8 mouse cellular contexts compared by ENCODE assay signal in genomic region chr4:126147533-126148160, GRCm38 (mm10). TPM values are rescaled to one million over a fixed set of nuclear protein-coding genes. Genes with fewer than 3 reads are reported as not detected.
A peak's percentile ranks its signal among the peaks of the same experiment; 100 is the strongest.
DNase-seq lines count a peak whose midpoint lies in the region; ATAC-seq and TF ChIP-seq lines count a peak whose summit lies in the region.

TSS of gene Eva1b (plus strand) at chr4:126147744.

- DNase-seq in adrenal gland, postnatal 14 days = peak; percentile 76
- DNase-seq in gastrocnemius, adult 2 months = peak; percentile 63
- DNase-seq in liver, embryonic 11.5 days (ENCODE audit: low spot score) = peak; percentile 82
- DNase-seq in frontal cortex, adult 2 months (ENCODE audit: extremely low spot score in 1 of 2, low spot score in 1 of 2) = no peak
- DNase-seq in adipocyte (ENCODE audit: low spot score) = no peak

- intact Hi-C loops in gastrocnemius, adult 2 months (cut with DNase I) = no loop called here

- H3K4me3 ChIP-seq in C2C12 (ENCODE audit: insufficient read depth, poor library complexity, severe bottlenecking) = peak within 1 kb of the TSS; percentile 40
- peak within 1 kb of the TSS; percentile 89 for H3K4me3 ChIP-seq in gastrocnemius, adult 2 months
- H3K4me3 ChIP-seq in hindbrain, embryonic 16.5 days (ENCODE audit: low read length) = peak within 1 kb of the TSS; percentile 47
- H3K4me3 ChIP-seq in liver, embryonic 11.5 days (ENCODE audit: low read depth, low read length) = peak within 1 kb of the TSS; percentile 68
- peak within 1 kb of the TSS; percentile 48 for H3K4me3 ChIP-seq in neural tube, embryonic 12.5 days

- H3K36me3 ChIP-seq in C2C12 (ENCODE audit: control insufficient read depth, insufficient read depth) = no peaks in the 10 kb centered on the region
- H3K36me3 ChIP-seq in hindbrain, embryonic 16.5 days (ENCODE audit: control insufficient read depth, insufficient read depth, low read length) = no peaks in the 10 kb centered on the region
- H3K36me3 ChIP-seq in liver, embryonic 11.5 days (ENCODE audit: control insufficient read depth, insufficient read depth, low read length) = no peaks in the 10 kb centered on the region
- no peaks in the 10 kb centered on the region for H3K36me3 ChIP-seq in neural tube, embryonic 12.5 days

- peaks cover 14% of the 10 kb centered on the region for H3K79me2 ChIP-seq in C2C12 (ENCODE audit: control insufficient read depth, insufficient read depth)

- no peaks in the 10 kb centered on the region for H3K27me3 ChIP-seq in C2C12 (ENCODE audit: control insufficient read depth, insufficient read depth, insufficient read length)
- H3K27me3 ChIP-seq in hindbrain, embryonic 16.5 days (replicated peaks; ENCODE audit: control insufficient read depth, insufficient read depth, low read length) = peaks cover 26% of the 10 kb centered on the region
- peaks cover 36% of the 10 kb centered on the region for H3K27me3 ChIP-seq in liver, embryonic 11.5 days (replicated peaks; ENCODE audit: control insufficient read depth, insufficient read depth, low read length)
- H3K27me3 ChIP-seq in neural tube, embryonic 12.5 days (replicated peaks) = peaks cover 31% of the 10 kb centered on the region

- 2% methylated on average over 24 of the region's 24 CpGs for WGBS in hindbrain, embryonic 16.5 days
- 11% methylated on average over 23 of the region's 24 CpGs for WGBS in liver, embryonic 11.5 days
- 2% methylated on average over 24 of the region's 24 CpGs for whole genome bisulfite sequencing in neural tube, embryonic 12.5 days

- peaks cover 3% of the 10 kb centered on the region for H3K79me3 ChIP-seq in C2C12 (ENCODE audit: low read depth)

- H3K4me2 ChIP-seq in hindbrain, embryonic 16.5 days (ENCODE audit: low read length) = peak within 1 kb of the TSS; percentile 72
- H3K4me2 ChIP-seq in liver, embryonic 11.5 days = peak within 1 kb of the TSS; percentile 57
- H3K4me2 ChIP-seq in neural tube, embryonic 12.5 days (replicated peaks) = peak within 1 kb of the TSS; percentile 76

- H3ac ChIP-seq in C2C12 (ENCODE audit: control insufficient read depth, insufficient read length, low read depth) = peak within 1 kb of the TSS; percentile 20

- H3K9ac ChIP-seq in hindbrain, embryonic 16.5 days (ENCODE audit: low read depth, low read length) = peak within 1 kb of the TSS; percentile 63
- peak within 1 kb of the TSS; percentile 26 for H3K9ac ChIP-seq in liver, embryonic 11.5 days (ENCODE audit: low read depth, low read length)
- H3K9ac ChIP-seq in neural tube, embryonic 12.5 days = peak within 1 kb of the TSS; percentile 55

- H3K9me3 ChIP-seq in hindbrain, embryonic 16.5 days (ENCODE audit: control insufficient read depth, low read length) = no peaks in the 10 kb centered on the region
- H3K9me3 ChIP-seq in liver, embryonic 11.5 days (ENCODE audit: control insufficient read depth, low read length) = no peaks in the 10 kb centered on the region
- H3K9me3 ChIP-seq in neural tube, embryonic 12.5 days = no peaks in the 10 kb centered on the region

- no peak for TF ChIP-seq CTCF in C2C12 (IDR thresholded peaks at IDR 0.05; ENCODE audit: control insufficient read depth, insufficient read depth, insufficient read length)
- TF ChIP-seq CTCF in gastrocnemius, adult 2 months (IDR thresholded peaks at IDR 0.05) = no peak

- no peak for ATAC-seq in hindbrain, embryonic 16.5 days
- peak; percentile 61 for ATAC-seq in liver, embryonic 11.5 days (replicated peaks; ENCODE audit: low FRiP score)
- peak; percentile 33; the same call in 1 of the 2 replicates for ATAC-seq in neural tube, embryonic 12.5 days (ENCODE audit: low FRiP score, low read depth)

- peaks cover 12% of the 10 kb centered on the region for H3K4me1 ChIP-seq in hindbrain, embryonic 16.5 days (ENCODE audit: control insufficient read depth, insufficient read depth, low read depth, low read length)
- peaks cover 38% of the 10 kb centered on the region for H3K4me1 ChIP-seq in liver, embryonic 11.5 days (replicated peaks; ENCODE audit: control insufficient read depth, insufficient read depth, low read length)
- H3K4me1 ChIP-seq in neural tube, embryonic 12.5 days = peaks cover 9% of the 10 kb centered on the region

- peak within 1 kb of the TSS; percentile 92 for H3K27ac ChIP-seq in gastrocnemius, adult 2 months
- peak within 1 kb of the TSS; percentile 64 for H3K27ac ChIP-seq in hindbrain, embryonic 16.5 days (ENCODE audit: low read depth, low read length)
- H3K27ac ChIP-seq in liver, embryonic 11.5 days (ENCODE audit: low read depth, low read length) = peak within 1 kb of the TSS; percentile 87
- H3K27ac ChIP-seq in neural tube, embryonic 12.5 days = no peak within 1 kb of the TSS

TF ChIP-seq in C2C12, 6 proteins besides CTCF, POLR2A, EP300 and RAD21:
- TF ChIP-seq FOSL1 (IDR thresholded peaks at IDR 0.05; ENCODE audit: insufficient read depth, low read length, poor library complexity, severe bottlenecking) (no peak), MYOD1 (IDR thresholded peaks at IDR 0.05; ENCODE audit: control insufficient read depth, insufficient read length, low read depth) (no peak), MYOG (IDR thresholded peaks at IDR 0.05; ENCODE audit: control insufficient read depth, extremely low read depth, insufficient read length) (no peak), CEBPB (IDR thresholded peaks at IDR 0.05; ENCODE audit: low read depth) (no peak), MAX (IDR thresholded peaks at IDR 0.05) (no peak), USF1 (IDR thresholded peaks at IDR 0.05; ENCODE audit: low read depth) (no peak)

RNA-seq across cellular contexts. Expression of gene Eva1b, which starts in this region (rescaled TPM):
- polyA plus RNA-seq in C2C12 (2012; fragmentation: generic; extraction: Trizol) = 51.6 TPM
- 27.6 and 32.3 TPM in 2 replicates for total RNA-seq in adrenal gland, postnatal 14 days (2021)
- 1 to 10 TPM; 2.9 to 4.4 TPM for total RNA-seq in gastrocnemius, adult 2 months (2021)
- 11.8 and 13.7 TPM in 2 replicates for polyA plus RNA-seq in hindbrain, embryonic 16.5 days (2015; fragmentation: Nextera tagmentation; extraction: Ambion mirVana)
- 25.3 and 28.1 TPM in 2 replicates for polyA plus RNA-seq in liver, embryonic 11.5 days (2014; fragmentation: Nextera tagmentation; extraction: Ambion mirVana)
- polyA plus RNA-seq in neural tube, embryonic 12.5 days (2016; fragmentation: Nextera tagmentation; extraction: Ambion mirVana) = 28.7 and 33.5 TPM in 2 replicates
- 8.6 and 9.3 TPM in 2 replicates for polyA plus RNA-seq in frontal cortex, adult 2 months (2012; rRNA removed)

Comparison
In these comparisons a context has a peak if more than half of its experiments do, and no peak if none do; other contexts are left out.
1. DNase-seq: peak in adrenal gland, postnatal 14 days (single experiment), gastrocnemius, adult 2 months (single experiment) and liver, embryonic 11.5 days (single experiment); none in frontal cortex, adult 2 months (0 of 2) and adipocyte (single experiment).
2. Peak in every context shown above with its lines, with median percentiles within 50 percentile points of each other: H3K4me3 ChIP-seq, H3K4me2 ChIP-seq and H3K9ac ChIP-seq.